Mouse (Mus musculus) monocyte, adult 5-6 weeks (primary cell): ENCODE data around the gene Magi1. TPM values are rescaled to one million over a fixed set of nuclear protein-coding genes. Genes with fewer than 3 reads are reported as not detected.

Experiments
- ATAC-seq: fragments of 153-309, 156-312 bp; replicated peaks from 2 replicates; pipeline ENCODE4 v1.8.0; 2017; ENCODE audit warnings: mild to moderate bottlenecking; ENCODE audit not compliant: low TSS enrichment, insufficient number of reproducible peaks, severe bottlenecking, poor library complexity, low FRiP score
- total RNA-seq: library from RNA; stranded (forward); fragments of 200-1000, 200-491, 200-594 nt; gene quantifications from 3 replicates; pipeline ENCODE4 v1.2.3, GENCODE M21; 2017

Gene Magi1
- total RNA-seq, 1 experiment from 2014 or later: not detected

GRCm38 (mm10) chr6:94264183-94264941 lies 19.4 kb downstream of the Magi1 start:
- no peak for ATAC-seq

- no peak for ATAC-seq
These were observed 22.9 kb downstream of the Magi1 start for GRCm38 (mm10) chr6:94260831-94261230.

GRCm38 (mm10) chr6:94259981-94260380 lies 23.7 kb downstream of the Magi1 start:
- no peak for ATAC-seq

GRCm38 (mm10) chr6:94257831-94258173 lies 25.9 kb downstream of the Magi1 start:
- no peak for ATAC-seq

GRCm38 (mm10) chr6:94256982-94257830 lies 26.5 kb downstream of the Magi1 start:
- no peak for ATAC-seq

- no peak for ATAC-seq
These were observed 29.8 kb downstream of the Magi1 start for GRCm38 (mm10) chr6:94253943-94254342.

- no peak for ATAC-seq
These were observed 32.3 kb downstream of the Magi1 start for GRCm38 (mm10) chr6:94251358-94251945.

- ATAC-seq: no peak
These were observed 34.4 kb downstream of the Magi1 start for GRCm38 (mm10) chr6:94249286-94249790.

- ATAC-seq: no peak
These were observed 42.5 kb downstream of the Magi1 start for GRCm38 (mm10) chr6:94241251-94241650.

- no peak for ATAC-seq
These were observed 45.1 kb downstream of the Magi1 start for GRCm38 (mm10) chr6:94238643-94239042.

GRCm38 (mm10) chr6:94236899-94237298 lies 46.8 kb downstream of the Magi1 start:
- no peak for ATAC-seq

GRCm38 (mm10) chr6:94232243-94232785 lies 51.4 kb downstream of the Magi1 start:
- no peak for ATAC-seq

- ATAC-seq: no peak
These were observed 51.9 kb downstream of the Magi1 start for GRCm38 (mm10) chr6:94231831-94232230.

- ATAC-seq: no peak
These were observed 52.4 kb downstream of the Magi1 start for GRCm38 (mm10) chr6:94231367-94231766.

- no peak for ATAC-seq
These were observed 52.8 kb downstream of the Magi1 start for GRCm38 (mm10) chr6:94230918-94231317.

GRCm38 (mm10) chr6:94230129-94230528 lies 53.6 kb downstream of the Magi1 start:
- ATAC-seq: no peak

- ATAC-seq: no peak
These were observed 57.5 kb downstream of the Magi1 start for GRCm38 (mm10) chr6:94226262-94226661.

GRCm38 (mm10) chr6:94225832-94226231 lies 57.9 kb downstream of the Magi1 start:
- no peak for ATAC-seq

GRCm38 (mm10) chr6:94225091-94225490 lies 58.6 kb downstream of the Magi1 start:
- no peak for ATAC-seq
